In the genomic region with DNA sequence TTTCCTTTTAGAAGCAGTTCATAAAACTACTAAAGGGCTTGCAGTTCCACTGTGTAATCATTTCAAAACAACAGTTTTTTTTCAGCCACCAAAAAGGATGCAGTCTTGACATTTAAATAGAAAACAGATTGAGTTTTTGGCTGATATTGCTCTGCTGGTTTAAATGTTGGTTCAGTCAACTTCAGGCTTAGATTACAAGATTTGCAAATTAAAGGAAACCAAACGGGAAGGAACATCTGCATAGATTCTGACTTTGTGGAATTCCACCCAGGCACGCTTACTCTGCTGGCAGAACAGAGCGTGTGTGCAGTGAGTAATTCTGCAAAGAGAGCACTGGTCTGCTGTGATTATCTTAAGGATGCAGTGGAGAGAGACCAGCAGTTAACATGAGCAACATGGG, we compare ENCODE assay signal across 11 mouse cellular contexts.
DNase-seq lines count a peak whose midpoint lies in the region.
"Had no signal": no experiment of that assay in that cellular context is flagged by ENCODE, and none has a peak within 500 bp of the region (broad histone marks: within the 10 kb centered on the region; RNA-seq: fewer than 3 reads in every experiment).

No protein-coding gene starts in this region.

- no peak overlapping the region for H3K27ac ChIP-seq in midbrain, embryonic 10.5 days (replicated peaks)

- H3K9me3 ChIP-seq in midbrain, embryonic 10.5 days (replicated peaks): no peaks in the 10 kb centered on the region

- WGBS in midbrain, embryonic 10.5 days: 68% methylated on average over 3 of the region's 3 CpGs

- no peak overlapping the region for H3K4me3 ChIP-seq in midbrain, embryonic 10.5 days

- H3K27me3 ChIP-seq in midbrain, embryonic 10.5 days (ENCODE audit: low read depth, poor library complexity, severe bottlenecking): no peaks in the 10 kb centered on the region
- H3K27me3 ChIP-seq: CH12.LX had no signal

- DNase-seq in gastrocnemius, postnatal 25 days: peak; percentile 6
- DNase-seq in gastrocnemius, postnatal 10 days: no peak
- peak; percentile 8 for DNase-seq in right cerebral cortex, adult 18-20 months
- no peak for DNase-seq in right cerebral cortex, postnatal 10 days (ENCODE audit: low spot score in 2 of 2)
- peak; percentile 38 for DNase-seq in heart, adult 8-10 months (ENCODE audit: low spot score)
- peak; percentile 25 for DNase-seq in skeletal muscle tissue, adult 2 months (ENCODE audit: low read depth, low spot score)
- no peak for DNase-seq in midbrain, embryonic 10.5 days (ENCODE audit: low spot score)
- no peak for DNase-seq in spleen, postnatal 4 days (ENCODE audit: low spot score in 2 of 2)
- DNase-seq: right cerebral cortex, postnatal 14 days; thymus, postnatal 14 days had no signal

- H3K36me3 ChIP-seq in midbrain, embryonic 10.5 days: no peaks in the 10 kb centered on the region

- H3K4me1 ChIP-seq in midbrain, embryonic 10.5 days: no peaks in the 10 kb centered on the region

Comparison
In these comparisons a context has a peak if more than half of its experiments do, and no peak if none do; other contexts are left out.
1. DNase-seq: peak in gastrocnemius, postnatal 25 days (single experiment), right cerebral cortex, adult 18-20 months (single experiment), heart, adult 8-10 months (single experiment) and skeletal muscle tissue, adult 2 months (single experiment); none in gastrocnemius, postnatal 10 days (single experiment), right cerebral cortex, postnatal 10 days (0 of 2), midbrain, embryonic 10.5 days (single experiment) and spleen, postnatal 4 days (0 of 2).